Mouse (Mus musculus) T-helper 2 cell (primary cell): ENCODE results near the gene Plch2.

Experiments
- in situ Hi-C: fragments of 300-600 bp; cut with MboI, MseI; formaldehyde crosslinking; loops from one replicate; pipeline ENCODE4 v1.15.1; 2025; ENCODE audit warnings: high pct_unique_total_duplicates

Plch2 gene

GRCm38 (mm10) chr4:155024170-155025010, 32.2 kb downstream of the Plch2 start:
- in situ Hi-C loops = loop anchor here (25.0 kb wide), 1 partner anchor 537 kb away; no protein-coding TSS in a partner anchor

GRCm38 (mm10) chr4:155022228-155022855, 34.2 kb downstream of the Plch2 start:
- in situ Hi-C loops = no loop called here

- in situ Hi-C loops = no loop called here
Measured at GRCm38 (mm10) chr4:155020813-155021212, 35.8 kb downstream of the Plch2 start.

- in situ Hi-C loops = no loop called here
Measured at GRCm38 (mm10) chr4:155020141-155020540, 36.4 kb downstream of the Plch2 start.

GRCm38 (mm10) chr4:155019336-155019847, 37.2 kb downstream of the Plch2 start:
- in situ Hi-C loops = no loop called here

GRCm38 (mm10) chr4:155018601-155019335, 37.8 kb downstream of the Plch2 start:
- in situ Hi-C loops = no loop called here

- in situ Hi-C loops = no loop called here
Measured at GRCm38 (mm10) chr4:155018066-155018465, 38.5 kb downstream of the Plch2 start.

GRCm38 (mm10) chr4:155017253-155017878, 39.2 kb downstream of the Plch2 start:
- in situ Hi-C loops = no loop called here

- in situ Hi-C loops = no loop called here
Measured at GRCm38 (mm10) chr4:155016807-155017206, 39.8 kb downstream of the Plch2 start.

GRCm38 (mm10) chr4:155015550-155015949, 41.0 kb downstream of the Plch2 start:
- in situ Hi-C loops = no loop called here

- in situ Hi-C loops = no loop called here
Measured at GRCm38 (mm10) chr4:155014791-155015190, 41.8 kb downstream of the Plch2 start.

GRCm38 (mm10) chr4:155014244-155014643, 42.3 kb downstream of the Plch2 start:
- in situ Hi-C loops = no loop called here

GRCm38 (mm10) chr4:155012788-155013187, 43.8 kb downstream of the Plch2 start:
- in situ Hi-C loops = no loop called here

GRCm38 (mm10) chr4:155012115-155012514, 44.5 kb downstream of the Plch2 start:
- in situ Hi-C loops = no loop called here

- in situ Hi-C loops = no loop called here
Measured at GRCm38 (mm10) chr4:155011312-155012025, 45.1 kb downstream of the Plch2 start.

GRCm38 (mm10) chr4:155010870-155011269, 45.7 kb downstream of the Plch2 start:
- in situ Hi-C loops = no loop called here

- in situ Hi-C loops = no loop called here
Measured at GRCm38 (mm10) chr4:155009216-155009615, 47.4 kb downstream of the Plch2 start.

- in situ Hi-C loops = no loop called here
Measured at GRCm38 (mm10) chr4:155008075-155008474, 48.5 kb downstream of the Plch2 start.

- in situ Hi-C loops = no loop called here
Measured at GRCm38 (mm10) chr4:155007641-155008040, 48.9 kb downstream of the Plch2 start.

- in situ Hi-C loops = no loop called here
Measured at GRCm38 (mm10) chr4:155006296-155006695, 50.3 kb downstream of the Plch2 start.

GRCm38 (mm10) chr4:155005278-155005677, 51.3 kb downstream of the Plch2 start:
- in situ Hi-C loops = no loop called here
